Mouse (Mus musculus) cerebellum, adult 2 months (tissue): Measurements from ENCODE around the gene Tcf7l2.

Experiments used
- CTCF ChIP-seq: fragments of 200-500 bp; IDR thresholded peaks from 2 replicates; pipeline ENCODE4 v1.5.1; 2011; ENCODE audit warnings: low read depth, mild to moderate bottlenecking, control low read depth, low read length, moderate library complexity, borderline replicate concordance; ENCODE audit not compliant: insufficient read depth
- POLR2A ChIP-seq: fragments of 200-500 bp; IDR thresholded peaks from 2 replicates; pipeline ENCODE4 v1.6.1; 2011; ENCODE audit warnings: low read length, control low read depth, borderline replicate concordance; ENCODE audit not compliant: insufficient read depth

DNA sequence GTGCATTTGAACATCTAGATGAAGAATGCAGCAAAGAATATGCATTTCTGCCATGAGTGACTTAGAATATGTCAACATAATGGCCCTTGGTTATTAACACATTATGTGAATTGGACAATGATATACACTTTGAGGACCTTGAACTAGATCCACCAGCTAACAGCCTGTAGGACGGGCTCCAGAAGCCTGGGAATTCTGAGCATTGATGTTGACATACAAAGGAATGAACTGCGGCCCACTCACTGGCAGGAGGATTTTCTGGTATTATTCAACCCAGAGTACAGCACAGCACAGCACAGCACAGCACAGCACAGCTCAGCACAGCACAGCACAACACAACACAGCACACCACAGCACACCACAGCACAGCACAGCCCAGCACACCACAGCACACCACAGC, 104.1 kb downstream of the Tcf7l2 start:
- TF ChIP-seq POLR2A: no peak
- TF ChIP-seq CTCF: no peak
